Mouse (Mus musculus) C2C12 (cell line): ENCODE data around the gene Palld. TPM values are rescaled to one million over a fixed set of nuclear protein-coding genes. Genes with fewer than 3 reads are reported as not detected.

Source experiments
- H3K27me3 ChIP-seq: one replicate; pipeline ENCODE4 v1.6.1; 2011; ENCODE audit not compliant: control insufficient read depth, insufficient read depth, insufficient read length
- H3K36me3 ChIP-seq: one replicate; pipeline ENCODE4 v1.6.1; 2011; ENCODE audit not compliant: control insufficient read depth, insufficient read depth
- H3K4me3 ChIP-seq: one replicate; pipeline ENCODE4 v1.5.1; 2011; ENCODE audit warnings: mild to moderate bottlenecking, control low read depth; ENCODE audit not compliant: poor library complexity, insufficient read depth, severe bottlenecking
- H3K79me2 ChIP-seq: one replicate; pipeline ENCODE4 v1.6.1; 2011; ENCODE audit not compliant: control insufficient read depth, insufficient read depth
- H3K79me3 ChIP-seq: one replicate; pipeline ENCODE4 v1.6.1; 2011; ENCODE audit warnings: low read depth, control low read depth
- H3ac ChIP-seq: one replicate; pipeline ENCODE3; 2011; ENCODE audit warnings: low read depth; ENCODE audit not compliant: control insufficient read depth, insufficient read length
- CEBPB ChIP-seq: IDR thresholded peaks from one replicate; pipeline ENCODE4 v1.6.1; 2011; ENCODE audit warnings: low read depth, mild to moderate bottlenecking, control low read depth, moderate library complexity
- CTCF ChIP-seq: IDR thresholded peaks from one replicate; pipeline ENCODE4 v1.5.1; 2011; ENCODE audit not compliant: control insufficient read depth, insufficient read depth, insufficient read length
- FOSL1 ChIP-seq: IDR thresholded peaks from one replicate; pipeline ENCODE4 v1.8.0; 2011; ENCODE audit warnings: mild to moderate bottlenecking, low read length; ENCODE audit not compliant: poor library complexity, insufficient read depth, severe bottlenecking
- MAX ChIP-seq: IDR thresholded peaks from one replicate; pipeline ENCODE4 v1.6.1; 2011; ENCODE audit warnings: mild to moderate bottlenecking, control low read depth
- MYOD1 ChIP-seq: IDR thresholded peaks from one replicate; pipeline ENCODE4 v1.6.1; 2011; ENCODE audit warnings: low read depth; ENCODE audit not compliant: control insufficient read depth, insufficient read length
- MYOG ChIP-seq: IDR thresholded peaks from one replicate; pipeline ENCODE4 v1.6.1; 2011; ENCODE audit not compliant: control insufficient read depth, insufficient read length; ENCODE audit errors: extremely low read depth
- USF1 ChIP-seq: IDR thresholded peaks from one replicate; pipeline ENCODE4 v1.6.1; 2011; ENCODE audit warnings: low read depth, mild to moderate bottlenecking, control low read depth, moderate library complexity
- polyA plus RNA-seq: library from polyadenylated mRNA; unstranded; fragments of >200 nt; fragmentation: generic; extraction: Trizol; gene quantifications from one replicate; pipeline ENCODE4 v1.2.1, GENCODE M21; 2012; ENCODE audit warnings: missing spikeins

The Palld gene
- polyA plus RNA-seq, 1 experiment: 79.5 TPM

- Histone ChIP-seq H3K4me3 (no peak overlapping the region), H3K27me3 (no peaks in the 10 kb centered on the region), H3K79me3 (no peaks in the 10 kb centered on the region), H3ac (no peak overlapping the region), H3K36me3 (peaks cover 3% of the 10 kb centered on the region), H3K79me2 (no peaks in the 10 kb centered on the region)
- TF ChIP-seq CEBPB (no peak), MYOD1 (no peak), MYOG (no peak), CTCF (no peak), FOSL1 (no peak)
Observed at GRCm38 (mm10) chr8:61499035-61499434, 403.5 kb downstream of the Palld start.

GRCm38 (mm10) chr8:61497110-61497509 lies 405.4 kb downstream of the Palld start:
- H3K36me3 ChIP-seq: no peaks in the 10 kb centered on the region
- no peak for TF ChIP-seq MYOD1
- TF ChIP-seq MAX: no peak
- no peak for TF ChIP-seq FOSL1
- no peak for TF ChIP-seq MYOG
- no peak for TF ChIP-seq CEBPB
- no peak for TF ChIP-seq USF1
- no peaks in the 10 kb centered on the region for H3K79me3 ChIP-seq
- no peaks in the 10 kb centered on the region for H3K79me2 ChIP-seq
- H3ac ChIP-seq: no peak overlapping the region
- H3K27me3 ChIP-seq: no peaks in the 10 kb centered on the region
- H3K4me3 ChIP-seq: no peak overlapping the region

- Histone ChIP-seq H3ac (no peak overlapping the region), H3K36me3 (no peaks in the 10 kb centered on the region), H3K27me3 (no peaks in the 10 kb centered on the region), H3K4me3 (no peak overlapping the region), H3K79me3 (no peaks in the 10 kb centered on the region), H3K79me2 (no peaks in the 10 kb centered on the region)
- TF ChIP-seq FOSL1 (no peak), MYOG (no peak), CEBPB (no peak), MAX (no peak), USF1 (no peak), CTCF (no peak), MYOD1 (no peak)
Observed at GRCm38 (mm10) chr8:61488631-61489030, 413.9 kb downstream of the Palld start.

- Histone ChIP-seq H3ac (peak within 1 kb of the TSS; percentile 88), H3K27me3 (no peaks in the 10 kb centered on the region), H3K79me2 (no peaks in the 10 kb centered on the region), H3K36me3 (no peaks in the 10 kb centered on the region), H3K79me3 (no peaks in the 10 kb centered on the region), H3K4me3 (peak within 1 kb of the TSS; percentile 63)
- TF ChIP-seq FOSL1 (no peak), MYOG (no peak), USF1 (no peak), MAX (no peak), CTCF (no peak), CEBPB (no peak), MYOD1 (no peak)
Observed at GRCm38 (mm10) chr8:61487597-61488156, 414.8 kb downstream of the Palld start, which contains the start of gene Cbr4. Cbr4 (plus strand) TSS chr8:61487734.

GRCm38 (mm10) chr8:61486923-61487529 lies 415.5 kb downstream of the Palld start:
- no peaks in the 10 kb centered on the region for H3K79me3 ChIP-seq
- TF ChIP-seq MAX (no peak), FOSL1 (no peak), CEBPB (no peak), MYOD1 (no peak), USF1 (no peak), MYOG (no peak), CTCF (no peak)

More at GRCm38 (mm10) chr8:61486923-61487529, 415.5 kb downstream of the Palld start:
- Histone ChIP-seq H3K79me2 (no peaks in the 10 kb centered on the region), H3K36me3 (no peaks in the 10 kb centered on the region), H3ac (no peak overlapping the region), H3K27me3 (peaks cover 3% of the 10 kb centered on the region), H3K4me3 (no peak overlapping the region)
